Mouse (Mus musculus): ENCODE results near the gene Pcnp. TPM values are rescaled to one million over a fixed set of nuclear protein-coding genes. Genes with fewer than 3 reads are reported as not detected.

The Pcnp gene
- polyA plus RNA-seq, 1 experiment: 15.0 TPM

GRCm38 (mm10) chr16:56037138-56038010, 7.8 kb upstream of the Pcnp start, which contains the start of gene Trmt10c:
Trmt10c (minus strand) TSS chr16:56037819.
- WGBS: under 1% methylated on average over 63 of the region's 63 CpGs
- DNase-seq (ENCODE audit: low read depth, low spot score): no peak

GRCm38 (mm10) chr16:56036501-56036900, 7.0 kb upstream of the Pcnp start:
- 26% methylated on average over 6 of the region's 6 CpGs for WGBS
- no peak for DNase-seq (ENCODE audit: low read depth, low spot score)

GRCm38 (mm10) chr16:56034566-56034965, 5.0 kb upstream of the Pcnp start:
- WGBS: 93% methylated on average over 6 of the region's 6 CpGs

GRCm38 (mm10) chr16:56028722-56029551, 602 bp downstream of the Pcnp start:
- under 1% methylated on average over 62 of the region's 62 CpGs for WGBS
- no peak for DNase-seq (ENCODE audit: low read depth, low spot score)

More at GRCm38 (mm10) chr16:56034566-56034965, 5.0 kb upstream of the Pcnp start:
- no peak for DNase-seq (ENCODE audit: low read depth, low spot score)

GRCm38 (mm10) chr16:56027854-56028629, 1.5 kb downstream of the Pcnp start:
- DNase-seq (ENCODE audit: low read depth, low spot score): no peak
- WGBS: 20% methylated on average over 12 of the region's 12 CpGs

- DNase-seq (ENCODE audit: low read depth, low spot score): no peak
- 93% methylated on average over 7 of the region's 7 CpGs for WGBS
Measured at GRCm38 (mm10) chr16:56019660-56020059, 9.9 kb downstream of the Pcnp start.

- DNase-seq (ENCODE audit: low read depth, low spot score): no peak
- 58% methylated on average over 7 of the region's 7 CpGs for WGBS
Measured at GRCm38 (mm10) chr16:56014076-56014475, 15.5 kb downstream of the Pcnp start.

GRCm38 (mm10) chr16:56012789-56013743, 16.5 kb downstream of the Pcnp start:
- DNase-seq (ENCODE audit: low read depth, low spot score): no peak
- WGBS: 90% methylated on average over 10 of the region's 10 CpGs

- 79% methylated on average over 1 of the region's 1 CpGs for WGBS
- no peak for DNase-seq (ENCODE audit: low read depth, low spot score)
Measured at GRCm38 (mm10) chr16:56008862-56009261, 20.7 kb downstream of the Pcnp start.

- WGBS: 90% methylated on average over 11 of the region's 11 CpGs
- no peak for DNase-seq (ENCODE audit: low read depth, low spot score)
Measured at GRCm38 (mm10) chr16:56006798-56007197, 22.7 kb downstream of the Pcnp start.

- WGBS: 86% methylated on average over 2 of the region's 2 CpGs
- DNase-seq (ENCODE audit: low read depth, low spot score): no peak
Measured at GRCm38 (mm10) chr16:55994235-55994634, 35.3 kb downstream of the Pcnp start.

- WGBS: 91% methylated on average over 4 of the region's 4 CpGs
- no peak for DNase-seq (ENCODE audit: low read depth, low spot score)
Measured at GRCm38 (mm10) chr16:55990311-55990710, 39.2 kb downstream of the Pcnp start.

GRCm38 (mm10) chr16:55986001-55986400, 43.5 kb downstream of the Pcnp start:
- no peak for DNase-seq (ENCODE audit: low read depth, low spot score)
- WGBS: 90% methylated on average over 3 of the region's 3 CpGs

GRCm38 (mm10) chr16:55974903-55975285, 54.6 kb downstream of the Pcnp start:
- no peak for DNase-seq (ENCODE audit: low read depth, low spot score)
- WGBS: 2% methylated on average over 14 of the region's 14 CpGs

- under 1% methylated on average over 55 of the region's 55 CpGs for WGBS
- DNase-seq (ENCODE audit: low read depth, low spot score): no peak
Measured at GRCm38 (mm10) chr16:55974256-55974902, 55.2 kb downstream of the Pcnp start.

- under 1% methylated on average over 85 of the region's 86 CpGs for WGBS
Measured at GRCm38 (mm10) chr16:55973431-55974255, 55.9 kb downstream of the Pcnp start, which contains the start of gene Zbtb11. Zbtb11 (plus strand) TSS chr16:55973883.

GRCm38 (mm10) chr16:55972626-55973201, 56.8 kb downstream of the Pcnp start:
- WGBS: 28% methylated on average over 10 of the region's 10 CpGs
- no peak for DNase-seq (ENCODE audit: low read depth, low spot score)

More at GRCm38 (mm10) chr16:55973431-55974255, 55.9 kb downstream of the Pcnp start, which contains the start of gene Zbtb11:
- DNase-seq (ENCODE audit: low read depth, low spot score): peak; percentile 82
